Mouse (Mus musculus) adrenal gland (tissue): ENCODE measurements around the gene Vmn2r38.
"Not testable (repeated sequence)": the region's sequence is repeated elsewhere in the genome, so short reads cannot be mapped to it uniquely, and the experiment has no call there.

Source experiments
- intact Hi-C: fragments of 180-260 bp; cut with DNase I; formaldehyde crosslinking; loops from one replicate; pipeline ENCODE4 v1.15.1; 2025
- long read RNA-seq, 2 experiments: library from polyadenylated mRNA; unstranded; transcript quantifications; one replicate each; pipeline ENCODE4 v2.0.0; 2020; ENCODE audit warnings: borderline replicate concordance in 1 of 2; ENCODE audit not compliant: insufficient replicate concordance in 1 of 2

Gene Vmn2r38
- long read RNA-seq, experiment 1: 0 reads
- long read RNA-seq, experiment 2: 0 reads

DNA sequence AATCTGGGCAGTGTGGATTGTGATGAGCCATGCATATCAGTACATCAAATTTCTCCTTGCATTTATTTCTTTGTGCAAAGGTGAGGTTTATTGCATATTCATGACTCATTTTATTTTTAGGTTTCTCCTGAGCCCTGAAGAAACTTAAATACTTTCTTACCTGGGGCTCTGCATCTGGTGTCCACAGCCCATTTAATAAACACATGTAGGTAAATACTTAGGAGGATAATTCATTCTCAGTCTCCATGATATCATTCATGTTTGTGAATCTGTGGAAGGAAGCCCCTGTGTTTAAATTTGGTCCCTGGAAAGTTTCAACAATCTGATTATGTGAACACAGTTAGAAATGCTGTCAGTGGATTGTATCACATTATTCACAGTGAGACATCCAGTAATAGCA, at the start of gene Vmn2r38:
Gene Vmn2r38 (minus strand): TSS at position 101 of the 400 bp plus-strand sequence.
- intact Hi-C loops: not testable (repeated sequence)

DNA sequence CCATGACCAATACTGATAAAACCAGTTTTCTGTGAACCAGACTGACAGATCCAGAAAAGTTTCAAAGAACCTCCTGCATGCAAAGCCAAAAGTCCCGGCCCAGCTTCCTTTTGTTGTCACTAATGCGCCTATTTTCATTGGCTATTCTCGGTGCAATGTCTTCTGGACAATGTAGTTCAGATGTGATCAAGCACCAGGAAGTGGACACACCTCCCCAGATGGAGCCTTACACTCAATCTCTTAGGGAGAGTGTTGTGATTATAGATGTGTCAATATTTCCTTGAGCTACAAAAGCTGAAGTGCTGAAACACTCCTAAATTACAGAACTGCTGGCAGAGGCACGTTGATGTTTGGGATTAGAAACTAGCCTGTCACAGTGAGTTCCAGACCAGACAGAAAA, 32.3 kb downstream of the Vmn2r38 start:
- intact Hi-C loops: not testable (repeated sequence)

DNA sequence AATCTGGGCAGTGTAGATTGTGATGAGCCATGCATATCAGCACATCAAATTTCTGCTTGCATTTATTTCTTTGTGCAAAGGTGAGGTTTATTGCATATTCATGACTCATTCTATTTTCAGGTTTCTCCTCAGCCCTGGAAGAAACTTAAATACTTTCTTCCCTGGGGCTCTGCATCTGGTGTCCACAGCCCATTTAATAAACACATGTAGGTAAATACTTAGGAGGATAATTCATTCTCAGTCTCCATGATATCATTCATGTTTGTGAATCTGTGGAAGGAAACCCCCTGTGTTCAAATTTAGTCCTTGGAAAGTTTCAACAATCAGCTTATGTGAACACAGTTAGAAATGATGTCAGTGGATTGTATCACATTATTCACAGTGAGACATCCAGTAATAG, 67.0 kb downstream of the Vmn2r38 start, which contains the start of gene Vmn2r39:
Gene Vmn2r39 (minus strand): TSS at position 101 of the 400 bp plus-strand sequence.
- intact Hi-C loops: not testable (repeated sequence)
